Mouse (Mus musculus) kidney, adult 18-20 months (tissue): Measurements from ENCODE around the gene Wfdc18.

Experiments used
- DNase-seq: peaks from one replicate; pipeline ENCODE4 v3.0.0; 2021

Gene Wfdc18

DNA sequence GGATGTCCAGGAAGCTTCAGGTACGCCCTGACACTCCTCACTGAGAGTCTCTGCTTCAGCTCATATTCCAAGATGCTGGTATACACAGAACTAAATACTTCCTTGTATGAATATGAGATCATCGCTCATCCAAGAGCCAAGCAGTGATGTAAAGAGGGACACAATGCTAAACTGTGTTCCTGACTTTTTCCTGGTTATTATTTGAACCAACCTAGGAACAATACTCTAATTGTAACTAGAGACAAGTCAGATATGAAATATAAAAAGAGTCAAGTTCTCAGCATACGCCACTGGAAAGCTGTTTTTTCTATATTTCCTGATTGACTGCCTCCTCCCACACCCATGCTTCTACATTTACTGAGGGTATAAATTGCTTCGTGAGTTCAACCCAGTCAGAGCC lies at the start of gene Wfdc18:
Gene Wfdc18, plus strand, starts transcription at position 301 of the 400 bp plus-strand sequence.
- DNase-seq: no peak

DNA sequence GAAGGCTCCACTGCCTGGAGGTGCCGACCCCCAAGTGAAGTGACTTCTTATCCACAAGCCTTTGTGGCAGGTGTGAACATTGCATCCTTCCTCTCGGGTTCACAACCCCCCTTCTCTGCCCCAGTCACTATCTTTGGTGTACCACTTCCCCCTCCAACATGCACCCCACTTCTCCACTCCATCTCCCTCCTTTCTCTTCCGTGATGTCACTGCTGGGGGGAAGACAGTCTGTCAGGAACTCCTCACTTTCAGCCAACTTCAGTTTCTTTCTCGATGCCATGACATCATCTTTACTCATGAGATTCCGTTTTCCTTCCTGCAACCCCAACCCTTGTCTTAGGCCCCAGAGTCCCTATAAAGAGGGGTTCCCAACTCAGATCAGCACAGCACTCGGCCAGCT lies 46.6 kb upstream of the Wfdc18 start, which contains the start of gene Ccl4:
Gene Ccl4, plus strand, starts transcription at position 381 of the 400 bp plus-strand sequence.
- no peak for DNase-seq

DNA sequence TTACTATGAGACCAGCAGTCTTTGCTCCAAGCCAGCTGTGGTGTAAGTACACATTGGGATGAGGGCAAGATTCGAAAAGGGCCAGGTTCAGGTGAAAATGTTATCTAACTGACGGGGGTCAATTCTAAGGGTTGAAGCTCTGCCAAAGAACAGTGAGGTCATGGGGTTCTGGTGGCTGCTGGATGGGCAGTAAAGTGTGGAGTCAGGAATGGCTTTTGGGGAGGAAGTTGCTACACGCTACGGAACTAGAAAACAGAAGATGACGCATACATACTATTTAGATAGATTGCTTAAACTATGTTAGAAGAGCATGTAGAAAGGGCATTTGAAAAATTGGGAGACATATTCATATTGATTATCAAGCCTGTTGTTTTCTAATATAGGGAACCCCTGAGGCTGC lies 45.3 kb upstream of the Wfdc18 start:
- DNase-seq: no peak

DNA sequence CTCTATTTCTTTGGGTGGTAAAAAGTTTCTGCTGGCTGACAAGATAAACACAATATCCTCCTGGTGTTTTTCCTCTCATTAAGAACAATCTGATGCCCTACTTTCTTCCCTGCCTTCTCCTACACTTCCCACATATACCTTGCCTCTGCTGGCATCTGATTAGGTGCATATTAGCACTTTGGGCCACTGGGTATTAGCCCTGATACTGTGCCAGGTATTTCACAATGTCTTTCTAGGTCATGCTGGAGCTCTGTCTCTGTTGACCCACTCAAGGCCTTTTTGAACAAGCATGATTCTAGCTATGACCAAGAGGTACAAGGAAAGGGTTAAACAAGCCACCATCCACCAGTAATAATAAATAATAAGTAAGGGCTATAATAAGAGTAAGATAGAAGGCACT lies 37.1 kb upstream of the Wfdc18 start:
- no peak for DNase-seq

DNA sequence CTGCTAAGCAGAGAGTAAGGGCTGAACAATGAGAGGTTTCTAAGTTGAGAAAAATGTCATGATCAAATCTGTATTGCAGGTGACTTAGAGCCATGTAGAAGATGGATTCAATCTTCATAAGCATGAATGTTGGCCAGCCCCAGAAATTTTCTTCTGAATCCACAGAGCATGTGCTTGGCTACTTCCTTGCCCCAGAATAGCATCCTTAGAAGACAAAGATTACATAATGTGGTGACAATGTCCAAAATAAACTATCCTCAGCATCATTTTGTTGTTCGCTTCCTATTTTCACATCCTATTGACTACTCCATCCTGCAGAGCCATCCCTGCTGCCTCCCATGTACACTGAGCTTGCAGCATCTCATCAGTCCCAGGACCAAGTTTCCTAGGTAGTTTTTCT lies 33.1 kb upstream of the Wfdc18 start:
- no peak for DNase-seq

DNA sequence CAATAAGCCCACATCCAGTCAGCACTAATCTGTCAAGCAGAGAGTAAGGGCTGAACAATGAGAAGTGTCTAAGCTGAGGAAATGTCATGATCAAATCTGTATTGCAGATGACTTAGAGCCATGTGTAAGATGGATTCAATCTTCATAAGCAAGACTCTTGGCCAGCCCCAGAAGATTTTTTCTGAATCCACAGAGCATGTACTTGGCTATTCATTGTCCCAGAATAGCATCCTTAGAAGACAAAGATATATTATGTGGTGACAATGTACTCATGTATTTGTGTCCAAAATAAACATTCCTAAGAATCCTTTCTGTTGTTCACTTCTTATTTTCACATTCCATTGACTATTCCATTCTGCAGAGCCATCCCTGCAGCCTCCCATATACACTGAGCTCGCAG lies 18.9 kb upstream of the Wfdc18 start:
- no peak for DNase-seq

DNA sequence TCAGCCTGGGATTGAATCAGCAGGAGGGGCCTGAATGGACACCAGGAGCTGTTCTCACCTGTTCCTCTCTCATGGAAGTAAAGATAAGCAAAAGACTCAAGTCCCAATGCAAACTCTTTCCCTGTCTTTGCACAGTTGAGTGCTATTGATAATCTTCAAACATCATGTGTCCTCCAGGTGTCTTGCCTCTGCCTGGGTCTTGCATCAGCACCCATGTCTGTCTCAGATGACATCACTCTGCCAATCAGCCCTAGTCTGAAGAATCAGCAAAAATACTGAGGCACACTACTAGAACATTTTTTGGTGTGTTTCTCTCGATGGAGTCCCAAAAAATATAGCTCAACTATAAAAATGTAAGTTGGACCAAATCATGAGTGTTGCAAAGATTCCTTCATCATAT lies 16.8 kb upstream of the Wfdc18 start:
- DNase-seq: no peak

DNA sequence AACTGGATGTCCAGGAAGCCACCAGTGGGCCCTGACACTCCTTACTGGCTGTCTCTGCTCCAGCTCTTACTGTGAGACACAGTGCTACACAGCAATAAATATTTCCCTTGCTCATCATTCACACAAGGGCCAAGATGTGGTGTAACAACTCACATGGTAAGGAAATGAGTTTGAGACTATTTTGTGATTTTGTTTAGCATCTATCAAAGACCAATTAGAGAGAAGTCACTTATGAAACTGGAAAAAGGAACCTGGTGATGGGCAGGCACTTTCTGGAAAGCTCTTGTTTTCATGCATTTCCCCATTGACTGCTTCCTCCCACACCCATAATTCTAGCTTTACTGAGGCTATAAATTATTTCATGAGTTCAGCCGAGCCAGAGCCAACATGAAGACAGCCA lies 5.1 kb upstream of the Wfdc18 start, which contains the start of gene Wfdc17:
Gene Wfdc17, plus strand, starts transcription at position 287 of the 400 bp plus-strand sequence.
- DNase-seq: no peak

DNA sequence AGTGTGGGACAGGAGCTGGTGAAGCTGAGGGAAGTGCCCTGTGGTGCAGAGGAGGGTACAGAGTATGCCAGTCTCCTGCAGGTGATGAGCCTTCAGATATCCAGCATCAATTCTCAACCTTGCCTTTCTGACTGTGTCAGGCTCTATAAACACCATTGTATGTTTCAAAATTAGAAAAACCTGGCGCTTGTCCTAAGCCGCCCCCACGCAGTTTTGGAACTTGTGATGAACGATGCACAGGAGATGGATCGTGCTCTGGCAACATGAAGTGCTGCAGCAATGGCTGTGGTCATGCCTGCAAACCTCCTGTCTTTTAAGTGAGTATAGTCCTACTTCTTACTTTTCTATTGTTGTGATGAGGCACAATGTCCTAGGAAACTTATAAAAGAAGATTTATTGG lies 868 bp downstream of the Wfdc18 start:
- no peak for DNase-seq

DNA sequence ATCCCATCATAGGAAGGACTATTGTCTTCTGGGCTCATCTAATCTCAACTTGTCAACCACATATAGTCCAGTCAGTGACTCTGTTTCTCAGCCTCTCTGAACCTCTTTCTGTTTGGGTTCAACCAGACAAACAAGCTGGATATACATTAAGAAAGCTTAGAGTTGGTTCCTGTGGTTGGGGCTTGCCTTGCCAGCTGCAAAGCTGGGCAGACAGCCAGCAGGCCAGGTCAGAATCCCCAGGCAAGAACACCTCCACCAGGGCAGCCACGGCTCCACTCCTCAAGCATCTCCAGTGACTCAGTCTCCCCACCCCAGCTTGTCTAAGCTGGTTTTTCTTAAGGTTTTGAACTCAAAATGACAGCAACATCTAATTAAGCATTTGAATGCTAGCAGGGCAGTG lies 3.9 kb downstream of the Wfdc18 start:
- DNase-seq: no peak

DNA sequence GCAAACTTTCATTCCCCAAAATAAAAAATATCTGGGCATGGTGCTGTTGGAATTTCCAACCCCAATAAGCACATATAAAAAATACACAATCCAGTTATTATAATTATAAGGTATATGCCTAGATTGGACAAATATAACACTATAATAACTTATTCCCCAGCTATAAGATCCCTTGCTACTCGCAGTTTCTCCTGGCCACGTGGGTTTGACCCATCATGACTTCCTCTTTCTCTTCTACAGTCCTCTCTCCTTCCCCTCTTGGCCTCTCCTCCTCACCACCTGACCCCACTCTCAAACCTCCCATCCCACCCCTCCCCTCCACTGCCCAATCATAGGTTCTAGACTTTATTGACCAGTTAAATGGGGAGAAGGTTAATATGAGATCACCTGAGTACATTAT lies 5.1 kb downstream of the Wfdc18 start:
- DNase-seq: no peak

DNA sequence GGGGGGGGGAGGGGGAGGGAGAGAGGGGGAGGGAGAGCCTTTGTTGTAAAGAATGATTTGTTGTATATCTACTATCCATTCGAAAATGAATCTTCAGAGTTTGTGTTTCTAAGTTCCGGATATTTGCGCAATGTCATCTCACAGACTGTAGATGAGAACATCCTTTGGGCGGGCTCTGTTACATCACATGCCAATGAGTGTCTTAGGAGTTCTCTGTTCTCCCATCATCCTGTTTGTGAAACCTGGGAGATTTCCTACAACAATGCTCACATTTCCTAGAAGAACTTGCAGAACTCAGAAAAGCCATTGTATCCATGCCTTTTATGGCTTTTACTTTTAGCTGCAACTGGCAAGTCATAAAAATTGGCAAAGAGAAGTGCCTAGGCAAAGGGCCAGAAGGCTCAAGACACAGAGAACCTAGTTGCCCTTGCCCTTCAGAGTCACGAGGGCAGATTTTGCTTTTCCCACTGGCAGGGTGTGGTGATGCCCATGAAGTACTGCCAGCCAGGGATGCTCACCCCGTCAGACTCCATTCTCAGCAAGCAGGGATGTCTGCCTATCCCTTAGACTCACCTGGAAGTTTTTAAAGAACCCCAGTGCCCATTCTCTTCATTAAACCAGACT lies 8.3 kb downstream of the Wfdc18 start:
- no peak for DNase-seq

DNA sequence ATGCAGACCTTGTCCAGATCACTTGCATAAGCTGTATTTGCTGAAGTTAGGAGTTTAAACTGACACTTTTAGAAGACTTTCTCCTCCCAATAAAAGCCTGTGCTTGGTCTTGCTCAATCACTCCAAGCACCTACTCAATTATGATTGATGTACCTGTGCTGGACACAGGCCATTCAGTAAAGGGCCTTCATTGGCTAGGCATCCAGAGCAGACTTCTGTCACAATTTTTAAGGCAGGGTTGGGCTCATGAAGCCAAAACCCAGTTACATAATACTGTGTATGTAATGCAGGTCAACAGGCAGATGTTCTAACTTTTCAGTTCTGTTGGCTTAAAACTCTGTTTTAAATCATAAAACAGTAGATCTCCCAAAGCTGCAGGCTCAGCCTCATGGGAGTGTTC lies 12.0 kb downstream of the Wfdc18 start:
- DNase-seq: no peak

DNA sequence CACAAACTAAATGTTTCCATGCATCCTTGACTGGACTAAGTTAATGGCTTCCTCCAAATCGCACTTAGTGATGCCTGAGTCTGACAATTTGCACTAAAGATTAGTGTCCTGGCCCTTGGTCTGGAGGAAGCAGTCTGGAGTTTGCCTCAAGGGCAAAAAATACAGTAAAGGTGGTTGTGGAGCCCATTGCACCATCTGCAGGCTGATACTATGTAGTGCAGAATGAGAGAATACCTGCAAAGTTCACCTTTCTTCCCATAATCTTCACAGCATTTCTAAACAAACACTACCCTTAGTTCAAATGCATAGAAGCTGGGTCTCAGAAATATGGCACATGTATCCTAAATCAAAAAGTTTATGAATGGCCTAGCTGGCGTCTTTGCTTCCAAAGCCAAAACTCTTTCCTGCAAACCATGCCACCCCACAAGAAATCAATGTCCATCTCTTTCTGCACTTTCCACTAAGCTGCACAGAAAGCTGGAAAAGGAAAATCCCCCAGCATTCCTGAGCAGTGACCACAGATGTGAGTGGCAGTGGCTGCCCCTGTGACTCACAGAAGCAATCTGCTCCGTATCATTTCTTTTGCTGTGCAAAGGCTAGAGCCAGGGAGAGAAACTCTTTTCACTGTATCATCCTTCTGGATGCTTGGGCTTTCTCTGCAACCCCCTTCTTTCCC lies 20.1 kb downstream of the Wfdc18 start:
- DNase-seq: no peak

DNA sequence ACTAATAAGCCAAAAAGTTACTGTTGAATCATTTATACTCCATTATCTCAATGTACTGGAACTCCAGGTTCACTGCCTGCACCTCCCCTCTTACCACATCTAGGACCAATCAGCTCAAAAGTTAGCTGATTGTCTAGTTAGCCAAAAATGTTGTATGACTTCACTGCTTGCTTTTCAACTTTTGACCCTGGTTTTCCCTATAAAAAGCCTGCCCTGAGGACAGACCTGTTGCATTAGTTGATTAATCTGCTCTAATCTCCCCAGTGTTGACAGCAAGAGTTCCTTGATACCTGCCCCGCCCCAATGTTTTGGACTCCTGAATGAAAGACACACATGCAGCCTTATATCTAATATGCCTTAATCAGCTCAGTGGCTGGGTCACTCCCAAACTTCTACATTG lies 22.3 kb downstream of the Wfdc18 start:
- DNase-seq: no peak

DNA sequence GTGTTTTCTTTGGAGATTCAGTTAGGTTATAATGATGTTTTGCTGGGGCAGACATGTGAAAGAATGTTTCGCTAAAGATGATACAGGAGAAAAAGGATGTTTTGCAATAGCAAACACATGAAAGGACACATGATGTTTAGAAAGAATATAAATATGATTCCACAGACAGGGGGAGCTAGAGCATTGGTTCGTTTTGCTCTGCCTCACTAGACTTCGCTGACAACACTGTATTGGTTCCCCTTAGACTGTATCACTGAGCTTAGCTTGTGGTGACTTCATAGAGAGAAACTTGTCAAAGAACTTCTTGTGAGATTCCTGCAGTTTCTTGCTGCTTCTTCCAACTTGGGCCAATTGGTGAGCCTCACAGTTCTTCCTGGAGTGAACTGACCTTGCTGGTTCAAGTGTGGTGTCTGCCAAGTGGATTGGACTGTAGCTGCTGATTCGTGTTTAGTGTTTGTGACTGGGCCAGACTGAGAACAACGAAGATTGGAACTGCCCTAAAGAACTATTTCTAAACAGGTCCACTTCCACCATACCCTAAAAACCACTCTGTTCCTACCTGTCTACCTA lies 24.3 kb downstream of the Wfdc18 start:
- no peak for DNase-seq

DNA sequence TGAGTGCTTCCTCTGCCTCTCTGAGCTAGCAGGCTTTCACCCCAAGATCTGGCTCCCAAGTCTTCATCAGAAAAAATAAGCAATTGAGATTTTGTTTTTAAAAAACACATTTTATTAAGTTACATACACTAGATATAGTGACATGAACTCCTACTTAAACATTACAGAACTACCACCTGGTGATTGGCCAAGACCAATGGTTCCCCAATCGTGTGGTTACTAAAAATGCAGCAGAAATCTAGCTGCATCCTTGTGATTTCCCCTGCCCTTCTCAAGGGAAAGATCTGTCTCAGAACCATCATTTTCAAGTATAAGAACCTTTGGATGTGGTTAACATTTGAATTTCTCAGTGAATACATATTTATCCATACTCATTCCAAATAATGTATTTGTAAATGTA lies 25.4 kb downstream of the Wfdc18 start:
- no peak for DNase-seq

DNA sequence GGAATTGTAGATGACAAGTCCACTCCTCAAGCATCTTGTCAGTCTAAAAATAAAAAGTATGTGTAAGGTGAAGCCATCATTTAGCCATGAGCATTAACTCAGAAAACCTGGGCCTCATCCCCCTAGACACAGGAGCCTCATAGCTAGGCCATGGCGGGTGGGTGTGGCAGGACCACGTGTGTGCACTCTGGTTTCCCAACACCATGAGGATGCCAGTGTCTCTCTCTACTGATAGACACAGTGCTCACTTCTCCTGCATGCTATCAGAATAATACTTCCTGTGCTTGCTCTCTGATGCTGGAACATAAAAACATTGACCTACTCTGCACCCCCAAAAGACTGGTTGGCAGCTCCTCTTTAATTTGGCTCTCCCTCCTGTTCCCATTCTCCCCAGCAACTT lies 27.1 kb downstream of the Wfdc18 start:
- no peak for DNase-seq

DNA sequence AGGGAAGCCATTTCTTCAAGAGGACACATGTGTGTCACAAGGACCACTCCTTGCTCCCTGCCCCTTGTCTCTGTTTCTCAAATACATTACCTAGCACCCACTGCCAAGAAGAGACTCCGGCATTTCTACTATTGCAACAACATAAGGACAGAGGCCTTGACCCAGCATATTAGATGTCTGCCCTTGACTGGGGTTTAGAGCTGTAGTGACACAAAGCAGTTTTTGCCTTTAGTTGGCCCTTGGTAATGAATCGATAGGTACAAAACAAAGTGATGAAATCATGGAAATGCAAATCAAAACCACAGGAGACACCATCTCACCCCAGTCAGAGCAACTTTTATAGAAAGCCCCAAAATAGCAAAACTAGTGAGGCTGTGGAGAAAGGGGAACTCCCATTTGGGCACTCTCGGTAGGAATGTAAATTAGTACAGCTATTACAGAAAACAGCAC lies 28.3 kb downstream of the Wfdc18 start:
- DNase-seq: no peak

DNA sequence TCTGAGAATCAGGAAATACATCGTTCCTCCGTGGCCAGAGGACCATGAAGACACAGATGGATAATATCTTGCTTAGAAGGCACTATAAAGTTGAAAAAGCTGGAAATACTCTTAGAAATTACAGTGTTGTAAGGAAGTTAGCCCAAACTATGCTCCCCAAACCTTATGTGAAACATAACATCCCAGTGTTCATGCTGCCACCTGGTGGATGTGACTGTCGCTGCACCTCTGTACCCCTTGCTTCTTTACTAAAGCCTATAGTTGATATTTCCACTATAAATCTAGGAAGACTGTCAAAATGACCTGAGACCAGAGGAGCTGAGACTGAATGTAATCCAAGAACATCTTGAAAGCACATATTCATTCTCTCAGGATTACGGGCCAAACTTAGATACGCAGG lies 30.4 kb downstream of the Wfdc18 start:
- DNase-seq: peak; percentile 78

DNA sequence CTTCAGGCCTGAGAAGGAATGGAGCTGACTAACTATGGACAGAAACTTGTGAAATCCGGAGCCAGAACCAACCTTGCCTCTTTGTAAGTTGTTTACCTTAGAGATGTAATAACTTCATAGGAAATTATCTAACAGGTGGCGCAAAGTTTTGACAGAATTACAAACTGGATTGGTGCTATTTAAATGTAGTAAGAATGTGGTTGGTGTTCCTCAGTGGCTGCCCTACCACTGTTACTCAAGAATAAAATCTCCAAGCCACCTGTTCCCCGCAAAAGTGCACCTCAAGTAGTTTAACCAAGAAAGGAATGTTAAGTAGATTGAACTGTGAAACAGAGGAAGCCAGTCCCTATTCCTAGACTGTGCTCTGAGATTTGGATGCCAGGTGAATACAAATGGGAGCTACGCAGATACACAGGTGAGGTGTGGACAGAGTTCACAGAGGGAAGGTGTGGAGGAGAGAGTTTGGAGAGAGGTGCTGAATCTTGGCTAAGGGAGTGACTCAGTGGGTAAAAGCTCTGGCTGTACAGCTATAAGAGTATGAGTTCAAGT lies 31.7 kb downstream of the Wfdc18 start:
- DNase-seq: no peak

DNA sequence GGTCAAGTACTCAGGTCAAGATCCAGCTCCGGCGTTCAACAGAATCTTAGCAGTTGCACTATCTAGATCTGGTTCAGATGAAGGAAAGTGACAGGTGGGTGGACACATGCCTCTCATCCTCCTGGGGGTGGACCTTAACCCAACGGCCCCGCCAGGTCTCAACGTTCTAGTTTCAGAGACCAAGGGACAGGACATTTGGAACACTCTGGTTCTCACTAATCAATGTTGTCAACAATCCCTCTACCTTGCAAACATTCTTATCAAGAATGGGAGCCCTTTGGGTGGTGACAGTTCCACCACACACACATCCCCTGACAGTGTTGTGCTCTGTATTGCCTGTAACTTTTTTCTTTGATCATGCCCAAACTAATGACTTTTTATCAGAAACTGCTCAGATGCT lies 33.0 kb downstream of the Wfdc18 start:
- DNase-seq: no peak

DNA sequence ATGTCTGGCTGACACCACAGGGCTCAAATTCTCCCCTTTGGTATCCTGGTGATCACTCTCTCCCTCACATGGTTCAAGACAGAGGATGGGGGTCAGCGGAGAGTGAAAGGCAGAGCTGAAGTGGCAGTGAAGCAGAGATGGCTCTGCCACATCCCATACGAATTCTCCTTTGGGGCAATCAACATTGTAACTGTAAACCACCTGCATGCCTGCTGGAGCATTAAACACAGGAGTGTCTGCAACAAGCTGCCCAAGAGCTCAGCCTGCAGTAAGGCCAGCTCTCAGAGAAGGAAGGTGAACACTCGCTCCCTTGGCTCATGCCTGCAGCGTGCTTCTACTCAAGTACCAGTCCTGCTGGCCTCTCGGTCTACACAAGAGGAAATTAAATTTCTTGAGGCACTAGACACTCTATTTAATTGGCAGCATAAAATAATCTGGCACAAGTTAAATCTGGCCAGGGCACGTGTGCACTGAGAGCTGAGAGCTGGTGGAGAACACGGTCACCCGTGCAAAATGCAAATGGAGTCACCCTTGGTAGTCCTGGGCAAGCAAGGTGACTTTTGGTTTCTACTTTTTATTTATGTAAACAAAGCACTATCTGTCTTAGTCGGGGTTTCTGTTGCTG lies 34.0 kb downstream of the Wfdc18 start:
- DNase-seq: peak; percentile 5

DNA sequence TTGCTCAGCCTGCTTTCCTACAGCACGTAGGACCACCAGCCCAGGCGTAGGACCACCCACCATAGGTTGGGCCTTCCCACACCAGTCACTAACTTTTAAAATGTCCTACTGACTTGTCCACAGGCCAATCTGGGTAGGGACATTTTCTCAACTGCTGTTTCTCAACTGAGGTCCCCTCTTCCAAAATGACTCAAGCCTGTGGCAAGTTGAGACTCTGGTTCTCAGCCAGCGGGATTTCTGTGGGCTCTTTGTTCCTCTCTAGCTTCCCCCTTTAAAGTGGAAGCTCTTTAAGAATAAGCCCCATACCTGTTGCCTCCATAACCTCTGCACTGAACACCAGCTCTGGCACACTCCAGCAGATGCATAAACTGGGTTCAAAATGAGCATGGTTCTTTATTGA lies 34.7 kb downstream of the Wfdc18 start:
- DNase-seq: no peak
